Mouse (Mus musculus) thymus, postnatal 25 days (tissue): ENCODE measurements around the gene Ptprk.

ENCODE experiments used
- DNase-seq: peaks from one replicate; pipeline ENCODE4 v3.0.0; 2022

The Ptprk gene

GRCm38 (mm10) chr10:28568047-28568446 is 493.4 kb downstream of the Ptprk start:
- DNase-seq = peak; percentile 64

GRCm38 (mm10) chr10:28579596-28579995 is 505.0 kb downstream of the Ptprk start:
- DNase-seq = no peak

GRCm38 (mm10) chr10:28586565-28587138 is 512.0 kb downstream of the Ptprk start:
- no peak for DNase-seq

- no peak for DNase-seq
Measured at GRCm38 (mm10) chr10:28588401-28588800, 513.8 kb downstream of the Ptprk start.

- no peak for DNase-seq
Measured at GRCm38 (mm10) chr10:28590822-28591221, 516.2 kb downstream of the Ptprk start.

GRCm38 (mm10) chr10:28593566-28594292 is 519.1 kb downstream of the Ptprk start:
- peak; percentile 80 for DNase-seq

- peak; percentile 70 for DNase-seq
Measured at GRCm38 (mm10) chr10:28596897-28597296, 522.3 kb downstream of the Ptprk start.

GRCm38 (mm10) chr10:28609136-28609535 is 534.5 kb downstream of the Ptprk start:
- no peak for DNase-seq

GRCm38 (mm10) chr10:28614396-28614795 is 539.8 kb downstream of the Ptprk start:
- DNase-seq = no peak

- DNase-seq = no peak
Measured at GRCm38 (mm10) chr10:28617203-28617602, 542.6 kb downstream of the Ptprk start.

GRCm38 (mm10) chr10:28618002-28618401 is 543.4 kb downstream of the Ptprk start:
- no peak for DNase-seq

- DNase-seq = peak; percentile 61
Measured at GRCm38 (mm10) chr10:28619415-28619814, 544.8 kb downstream of the Ptprk start.

GRCm38 (mm10) chr10:28636096-28636495 is 561.5 kb downstream of the Ptprk start:
- DNase-seq = no peak

- no peak for DNase-seq
Measured at GRCm38 (mm10) chr10:28641887-28642286, 567.3 kb downstream of the Ptprk start.
